Mouse (Mus musculus): ENCODE measurements around the gene Hibch.
A peak's percentile ranks its signal among the peaks of the same experiment; 100 is the strongest.

Hibch gene

GRCm38 (mm10) chr1:52844782-52845665 is at the start of gene Hibch:
Gene Hibch (plus strand): TSS chr1:52844929.
- DNase-seq = peak; percentile 100

GRCm38 (mm10) chr1:52795927-52796326 is 48.8 kb upstream of the Hibch start:
- no peak for DNase-seq

GRCm38 (mm10) chr1:52799056-52799726 is 45.5 kb upstream of the Hibch start:
- no peak for DNase-seq

DNA sequence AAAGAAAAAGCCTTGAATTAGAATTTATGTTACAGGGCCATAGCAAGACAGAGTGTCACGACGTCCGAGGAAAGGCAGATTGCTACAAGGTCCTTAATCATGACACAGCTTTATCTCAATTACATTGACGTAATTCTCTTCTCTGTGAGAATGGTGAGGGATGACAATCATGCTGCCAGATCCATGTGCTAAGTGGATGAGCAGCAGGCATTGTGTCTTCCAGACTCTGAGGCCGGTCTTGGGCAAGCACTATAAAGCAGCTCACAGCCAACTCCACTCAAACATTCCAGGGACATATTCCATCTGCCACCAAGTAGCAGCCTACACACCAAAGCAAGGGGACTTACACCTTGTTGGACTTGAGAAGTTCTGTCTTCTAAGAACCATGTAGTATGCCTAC is 45.0 kb upstream of the Hibch start:
- DNase-seq = no peak

GRCm38 (mm10) chr1:52800340-52800740 is 44.4 kb upstream of the Hibch start:
- no peak for DNase-seq

DNA sequence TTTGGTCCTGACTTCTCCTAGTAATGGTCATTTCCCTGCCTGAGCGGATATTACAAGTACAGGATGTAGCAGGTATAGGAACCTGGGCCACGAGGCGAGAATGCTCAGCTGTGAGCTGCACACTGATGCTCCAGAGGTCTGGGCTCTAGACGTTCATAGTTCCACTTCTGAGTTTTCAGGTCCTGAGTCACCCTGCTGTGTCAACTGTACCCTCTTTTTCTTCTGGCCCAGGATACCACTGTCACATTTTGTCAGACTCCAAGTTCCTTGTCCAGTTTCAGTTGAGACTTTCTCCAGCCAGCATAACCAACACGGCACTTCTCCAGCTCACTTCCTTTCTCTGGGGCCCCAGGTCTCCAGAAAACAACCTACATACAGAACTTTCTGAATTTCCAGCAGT is 43.1 kb upstream of the Hibch start:
- DNase-seq = no peak

- DNase-seq = no peak
Measured at GRCm38 (mm10) chr1:52802406-52802975, 42.2 kb upstream of the Hibch start.

DNA sequence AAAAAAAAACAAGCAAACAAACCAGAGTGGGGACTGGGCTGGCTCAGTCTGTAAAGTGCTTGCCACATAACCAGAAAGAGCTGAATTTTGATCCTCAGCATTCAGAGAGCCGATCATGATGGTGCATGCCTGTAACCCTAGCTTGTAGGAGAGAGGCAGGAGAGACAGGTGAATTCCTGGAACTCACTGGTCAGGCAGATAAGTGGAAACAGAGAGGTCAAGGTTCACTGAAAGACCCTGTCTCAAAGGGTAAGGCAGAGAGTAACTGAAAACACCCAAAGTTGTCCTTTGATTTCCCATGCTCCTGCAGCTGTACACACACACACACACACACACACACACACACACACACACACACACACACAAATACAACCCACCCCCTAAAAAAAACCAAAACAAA is 39.7 kb upstream of the Hibch start:
- DNase-seq = no peak

GRCm38 (mm10) chr1:52808456-52808855 is 36.3 kb upstream of the Hibch start:
- DNase-seq = no peak

- peak; percentile 20 for DNase-seq
Measured at GRCm38 (mm10) chr1:52816232-52816891, 28.4 kb upstream of the Hibch start.

GRCm38 (mm10) chr1:52816910-52817812 is 27.6 kb upstream of the Hibch start, which contains the start of gene Inpp1:
Gene Inpp1 (minus strand): TSS chr1:52817688.
- peak; percentile 89 for DNase-seq

GRCm38 (mm10) chr1:52817813-52818147 is 26.9 kb upstream of the Hibch start:
- no peak for DNase-seq

- DNase-seq = no peak
Measured at GRCm38 (mm10) chr1:52839099-52839498, 5.6 kb upstream of the Hibch start.

- DNase-seq = no peak
Measured at GRCm38 (mm10) chr1:52844354-52844753, 375 bp upstream of the Hibch start.

DNA sequence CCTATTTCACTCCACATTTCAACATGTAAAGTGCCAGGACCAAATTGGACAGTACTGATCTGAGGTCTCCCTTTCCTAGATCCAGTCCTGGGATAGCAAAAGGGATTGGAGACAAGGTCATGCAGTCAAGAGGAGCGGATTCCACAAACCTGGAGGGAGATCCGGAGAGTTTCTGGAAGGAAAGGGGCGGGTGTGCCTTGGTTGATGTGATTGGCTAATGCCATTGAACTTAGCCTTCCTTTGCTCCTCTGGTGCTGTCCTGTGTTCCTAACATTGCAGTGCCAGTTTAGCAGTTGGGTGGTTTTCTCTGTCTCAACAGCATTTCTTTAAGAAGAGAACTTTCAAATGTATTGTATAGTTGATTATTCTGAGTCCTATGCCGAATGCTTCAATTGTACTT is 1.8 kb downstream of the Hibch start:
- DNase-seq = no peak

GRCm38 (mm10) chr1:52849422-52849821 is 4.7 kb downstream of the Hibch start:
- DNase-seq = no peak

GRCm38 (mm10) chr1:52854029-52854428 is 9.3 kb downstream of the Hibch start:
- DNase-seq = peak; percentile 41

DNA sequence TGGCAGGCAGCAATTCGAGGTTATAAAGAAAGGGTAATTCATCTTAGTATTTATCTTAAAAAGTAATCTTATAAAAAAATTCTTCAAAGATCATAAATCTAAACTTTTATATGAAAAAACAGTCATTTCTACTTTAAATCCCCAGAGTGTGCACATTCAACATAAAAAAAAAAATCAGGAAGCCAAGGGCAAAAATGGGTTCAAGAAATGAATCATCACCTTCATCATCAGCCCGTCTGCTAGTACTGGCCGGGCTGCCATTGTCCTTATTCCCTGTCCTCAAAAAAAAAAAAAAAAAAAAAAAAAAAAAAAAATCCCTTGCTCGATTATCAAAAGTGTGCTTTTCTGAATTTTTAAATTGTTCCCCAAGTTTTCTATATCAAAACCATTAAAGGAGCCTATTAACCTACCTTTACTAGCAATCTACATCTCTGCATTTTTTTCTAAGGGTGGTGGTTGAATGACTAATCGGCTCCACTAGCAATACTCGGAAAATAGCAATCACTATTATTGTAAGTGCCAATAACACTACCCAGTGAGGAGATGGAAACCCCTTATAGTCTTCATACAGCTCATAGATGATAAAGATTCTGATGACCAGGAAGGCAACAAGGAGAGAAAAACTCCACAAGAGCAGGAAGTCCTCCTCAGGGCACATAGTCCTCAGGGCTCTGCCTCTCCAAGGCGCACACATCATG is 11.3 kb downstream of the Hibch start:
- no peak for DNase-seq

DNA sequence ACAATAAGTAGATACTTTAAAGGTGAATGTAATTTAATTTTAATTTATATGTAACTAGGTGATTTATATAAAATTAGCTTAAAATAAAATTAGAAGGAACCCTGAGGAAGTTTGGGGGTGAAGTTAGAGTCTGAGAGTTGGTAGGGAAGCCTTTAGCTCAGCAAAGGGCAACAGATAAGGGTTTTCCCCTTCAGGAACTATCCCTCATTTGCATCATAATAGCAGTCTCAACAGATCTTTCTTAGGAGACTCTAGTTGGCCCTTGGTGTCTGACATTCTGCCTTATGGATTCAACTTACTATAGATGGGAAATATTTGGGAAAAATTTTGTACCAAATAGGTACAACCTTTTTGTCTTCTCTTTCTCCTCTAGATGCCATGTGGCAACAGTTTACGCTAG is 19.5 kb downstream of the Hibch start:
- no peak for DNase-seq

- DNase-seq = no peak
Measured at GRCm38 (mm10) chr1:52866007-52866406, 21.3 kb downstream of the Hibch start.

DNA sequence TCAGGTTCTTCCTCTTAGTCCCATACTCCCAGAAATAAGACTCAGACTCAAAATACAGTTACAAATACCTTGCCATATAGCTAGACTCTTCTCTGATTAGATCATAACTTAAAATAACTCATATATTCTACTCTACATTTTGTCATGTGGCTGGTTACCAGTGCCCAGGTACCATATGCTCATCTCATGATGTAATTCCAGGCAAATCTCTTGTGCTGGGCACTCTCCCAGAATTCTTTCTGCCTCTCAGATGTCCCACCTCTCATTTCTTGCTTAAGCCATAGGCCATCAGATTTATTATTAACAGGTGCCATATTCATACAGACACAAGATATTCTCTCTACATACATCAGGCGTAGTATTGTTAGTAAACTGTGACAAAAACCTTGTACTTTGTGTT is 23.1 kb downstream of the Hibch start:
- no peak for DNase-seq

- no peak for DNase-seq
Measured at GRCm38 (mm10) chr1:52884208-52884607, 39.5 kb downstream of the Hibch start.
